Mouse (Mus musculus) liver, embryonic 11.5 days (tissue): ENCODE results near the gene Dedd2. TPM values are rescaled to one million over a fixed set of nuclear protein-coding genes. Genes with fewer than 3 reads are reported as not detected.
A peak's percentile ranks its signal among the peaks of the same experiment; 100 is the strongest.

Experiments used
- ATAC-seq: fragments of 200-750 bp; cut with Nextera tagmentation; replicated peaks from 2 replicates; pipeline ENCODE4 v1.8.0; 2017; ENCODE audit warnings: moderate number of reproducible peaks, mild to moderate bottlenecking, moderate TSS enrichment, moderate library complexity; ENCODE audit not compliant: low FRiP score
- DNase-seq: peaks from one replicate; pipeline ENCODE4 v3.0.0-alpha.2; 2017; ENCODE audit warnings: low spot score
- H3K27ac ChIP-seq: fragments of 300-500 bp; sonication (generic); 2 replicates; pipeline ENCODE4 v1.5.1; 2014; ENCODE audit warnings: mild to moderate bottlenecking, low read depth, low read length, control low read depth
- H3K27me3 ChIP-seq: fragments of 300-500 bp; sonication (generic); replicated peaks from 2 replicates; pipeline ENCODE4 v1.6.1; 2014; ENCODE audit warnings: low read length, mixed read lengths; ENCODE audit not compliant: control insufficient read depth, insufficient read depth
- H3K36me3 ChIP-seq: fragments of 300-500 bp; sonication (generic); 2 replicates; pipeline ENCODE4 v1.6.1; 2014; ENCODE audit warnings: mild to moderate bottlenecking, low read length, moderate library complexity, mixed read lengths; ENCODE audit not compliant: control insufficient read depth, insufficient read depth
- H3K4me1 ChIP-seq: fragments of 300-500 bp; sonication (generic); replicated peaks from 2 replicates; pipeline ENCODE4 v1.6.1; 2014; ENCODE audit warnings: low read length, mixed read lengths; ENCODE audit not compliant: control insufficient read depth, insufficient read depth
- H3K4me2 ChIP-seq: fragments of 300-500 bp; sonication (generic); 2 replicates; pipeline ENCODE4 v1.6.1; 2014; ENCODE audit warnings: mild to moderate bottlenecking, control low read depth, moderate library complexity
- H3K4me3 ChIP-seq: fragments of 300-500 bp; sonication (generic); 2 replicates; pipeline ENCODE4 v1.5.1; 2014; ENCODE audit warnings: low read depth, low read length, control low read depth
- H3K9ac ChIP-seq: fragments of 300-500 bp; sonication (generic); 2 replicates; pipeline ENCODE4 v1.6.1; 2014; ENCODE audit warnings: low read depth, low read length, control low read depth
- H3K9me3 ChIP-seq: fragments of 300-500 bp; sonication (generic); 2 replicates; pipeline ENCODE4 v1.6.1; 2016; ENCODE audit warnings: low read length, inconsistent platforms, mixed read lengths; ENCODE audit not compliant: control insufficient read depth
- WGBS: fragments of 180-500 bp; shearing (Covaris S2); extraction: QIAGEN DNeasy Blood & Tissue Kit; methylation state at CpG from one replicate; pipeline ENCODE4 v1.1.7; 2014; 5-methylcytosine and 5-hydroxymethylcytosine counted together
- polyA plus RNA-seq: library from polyadenylated mRNA; unstranded; fragments of >200 nt; fragmentation: Nextera tagmentation; extraction: Ambion mirVana; gene quantifications from 2 replicates; pipeline ENCODE4 v1.2.1, GENCODE M21; 2014

Dedd2 gene
- polyA plus RNA-seq, 1 experiment from 2014 or later, result 19.6 TPM

- peak; percentile 65 for ATAC-seq
- Histone ChIP-seq H3K36me3 (no peaks in the 10 kb centered on the region), H3K27ac (peak overlapping the region; percentile 83), H3K4me1 (peaks cover 42% of the 10 kb centered on the region), H3K4me2 (peak overlapping the region; percentile 88), H3K27me3 (peaks cover 19% of the 10 kb centered on the region), H3K9me3 (no peaks in the 10 kb centered on the region), H3K9ac (peak overlapping the region; percentile 64), H3K4me3 (peak overlapping the region; percentile 44)
- no peak for DNase-seq
- WGBS, result 14% methylated on average over 14 of the region's 14 CpGs
Measured at GRCm38 (mm10) chr7:25156158-25156648, 64.2 kb downstream of the Dedd2 start.

GRCm38 (mm10) chr7:25155469-25156157, 64.8 kb downstream of the Dedd2 start:
- H3K27ac ChIP-seq, result peak overlapping the region; percentile 83
- H3K4me1 ChIP-seq, result peaks cover 48% of the 10 kb centered on the region
- H3K27me3 ChIP-seq, result peaks cover 22% of the 10 kb centered on the region
- ATAC-seq, result peak; percentile 96
- peak; percentile 72 for DNase-seq
- 9% methylated on average over 17 of the region's 17 CpGs for WGBS
- peak overlapping the region; percentile 64 for H3K9ac ChIP-seq
- peak overlapping the region; percentile 44 for H3K4me3 ChIP-seq
- H3K4me2 ChIP-seq, result peak overlapping the region; percentile 88
- H3K9me3 ChIP-seq, result no peaks in the 10 kb centered on the region
- H3K36me3 ChIP-seq, result no peaks in the 10 kb centered on the region

GRCm38 (mm10) chr7:25154648-25155047, 65.8 kb downstream of the Dedd2 start:
- 80% methylated on average over 4 of the region's 4 CpGs for WGBS
- ATAC-seq (no peak), DNase-seq (no peak)
- peak overlapping the region; percentile 44; the same call in 1 of the 2 replicates for H3K4me3 ChIP-seq
- peak overlapping the region; percentile 83; the same call in 1 of the 2 replicates for H3K27ac ChIP-seq
- H3K36me3 ChIP-seq, result no peaks in the 10 kb centered on the region
- peak overlapping the region; percentile 64 for H3K9ac ChIP-seq
- H3K9me3 ChIP-seq, result no peaks in the 10 kb centered on the region
- peaks cover 31% of the 10 kb centered on the region for H3K27me3 ChIP-seq
- peaks cover 48% of the 10 kb centered on the region for H3K4me1 ChIP-seq
- peak overlapping the region; percentile 88 for H3K4me2 ChIP-seq

- Histone ChIP-seq H3K4me2 (no peak overlapping the region), H3K9ac (no peak overlapping the region), H3K4me3 (no peak overlapping the region), H3K9me3 (no peaks in the 10 kb centered on the region), H3K36me3 (no peaks in the 10 kb centered on the region), H3K27ac (no peak overlapping the region), H3K4me1 (peaks cover 48% of the 10 kb centered on the region), H3K27me3 (peaks cover 37% of the 10 kb centered on the region)
- DNase-seq (no peak), ATAC-seq (no peak)
- 48% methylated on average over 7 of the region's 7 CpGs for WGBS
Measured at GRCm38 (mm10) chr7:25153841-25154240, 66.6 kb downstream of the Dedd2 start.

GRCm38 (mm10) chr7:25151916-25152556, 68.4 kb downstream of the Dedd2 start:
- no peaks in the 10 kb centered on the region for H3K36me3 ChIP-seq
- no peaks in the 10 kb centered on the region for H3K9me3 ChIP-seq
- H3K4me2 ChIP-seq, result peak overlapping the region; percentile 12; the same call in 1 of the 2 replicates
- no peak overlapping the region for H3K9ac ChIP-seq
- DNase-seq (no peak), ATAC-seq (no peak)
- no peak overlapping the region for H3K4me3 ChIP-seq
- WGBS, result 43% methylated on average over 10 of the region's 10 CpGs
- peaks cover 48% of the 10 kb centered on the region for H3K4me1 ChIP-seq
- H3K27me3 ChIP-seq, result peaks cover 41% of the 10 kb centered on the region
- H3K27ac ChIP-seq, result no peak overlapping the region

GRCm38 (mm10) chr7:25151009-25151408, 69.4 kb downstream of the Dedd2 start:
- WGBS, result 4% methylated on average over 6 of the region's 7 CpGs
- H3K4me2 ChIP-seq, result no peak overlapping the region
- no peak overlapping the region for H3K4me3 ChIP-seq

GRCm38 (mm10) chr7:25150151-25150663, 70.2 kb downstream of the Dedd2 start:
- no peak overlapping the region for H3K9ac ChIP-seq
- H3K9me3 ChIP-seq, result no peaks in the 10 kb centered on the region
- DNase-seq, result no peak
- peaks cover 41% of the 10 kb centered on the region for H3K27me3 ChIP-seq
- H3K4me2 ChIP-seq, result no peak overlapping the region
- H3K36me3 ChIP-seq, result no peaks in the 10 kb centered on the region
- H3K27ac ChIP-seq, result no peak overlapping the region
- H3K4me1 ChIP-seq, result peaks cover 33% of the 10 kb centered on the region
- WGBS, result 8% methylated on average over 11 of the region's 18 CpGs
- ATAC-seq, result no peak
- H3K4me3 ChIP-seq, result no peak overlapping the region

More at GRCm38 (mm10) chr7:25151009-25151408, 69.4 kb downstream of the Dedd2 start:
- Histone ChIP-seq H3K36me3 (no peaks in the 10 kb centered on the region), H3K9me3 (no peaks in the 10 kb centered on the region), H3K27me3 (peaks cover 41% of the 10 kb centered on the region), H3K9ac (no peak overlapping the region), H3K27ac (no peak overlapping the region), H3K4me1 (peaks cover 41% of the 10 kb centered on the region)
- ATAC-seq (no peak), DNase-seq (no peak)
